Mouse (Mus musculus) gonadal fat pad, adult 2 months (tissue): Measurements from ENCODE around the gene Poll. TPM values are rescaled to one million over a fixed set of nuclear protein-coding genes. Genes with fewer than 3 reads are reported as not detected.

Experiments
- DNase-seq: peaks from one replicate; pipeline ENCODE4 v3.0.0-alpha.2; 2012; ENCODE audit warnings: low read depth
- polyA plus RNA-seq: library from polyadenylated mRNA; depleted of rRNA; stranded (reverse); fragments of >200 nt; gene quantifications from 2 replicates; pipeline ENCODE4 v1.2.3, GENCODE M21; 2012; rRNA removed

Poll gene
- polyA plus RNA-seq, 1 experiment, result 11.4 TPM

- no peak for DNase-seq
Observed at GRCm38 (mm10) chr19:45535214-45535735, 25.1 kb downstream of the Poll start.

DNA sequence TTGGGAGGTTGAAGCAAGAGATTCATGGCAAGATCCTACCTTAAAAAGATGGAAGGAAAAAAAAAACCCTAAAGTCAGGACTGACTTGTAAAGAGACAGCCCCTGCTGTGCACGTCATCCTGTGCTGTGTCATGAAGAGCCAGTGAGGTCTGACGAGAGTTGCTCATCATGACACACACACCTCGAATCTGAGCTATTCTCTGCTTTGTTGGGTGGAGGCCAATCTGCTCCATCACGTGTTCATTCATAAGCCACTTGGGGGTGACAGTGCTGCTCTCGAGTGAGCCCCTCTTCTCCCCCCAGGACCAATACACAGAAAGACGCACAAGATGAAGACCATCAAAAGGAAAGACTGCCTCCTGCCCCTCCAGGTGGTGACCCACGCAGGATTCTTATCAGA, 26.7 kb downstream of the Poll start:
- DNase-seq, result no peak

DNA sequence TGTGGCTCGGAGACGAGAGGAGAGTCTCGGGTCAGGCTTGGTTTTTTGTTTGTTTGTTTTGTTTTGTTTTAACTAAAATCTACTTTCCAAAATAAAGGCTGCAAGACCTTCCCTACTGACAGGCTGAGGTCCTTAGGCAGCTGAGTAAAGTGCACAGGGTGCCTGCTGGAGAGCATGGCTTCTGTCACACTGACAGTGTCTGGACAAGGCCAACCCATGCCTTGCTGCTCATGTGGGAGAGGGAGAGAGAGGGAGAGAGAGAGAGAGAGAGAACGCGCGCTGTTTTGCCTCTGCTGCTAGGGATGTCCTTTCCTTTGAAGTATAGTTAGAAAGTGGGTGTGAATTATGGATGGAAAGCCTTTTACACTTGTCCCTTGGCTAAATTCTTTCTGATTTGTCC, 28.8 kb downstream of the Poll start:
- DNase-seq, result no peak

GRCm38 (mm10) chr19:45530200-45530995, 29.9 kb downstream of the Poll start:
- no peak for DNase-seq

DNA sequence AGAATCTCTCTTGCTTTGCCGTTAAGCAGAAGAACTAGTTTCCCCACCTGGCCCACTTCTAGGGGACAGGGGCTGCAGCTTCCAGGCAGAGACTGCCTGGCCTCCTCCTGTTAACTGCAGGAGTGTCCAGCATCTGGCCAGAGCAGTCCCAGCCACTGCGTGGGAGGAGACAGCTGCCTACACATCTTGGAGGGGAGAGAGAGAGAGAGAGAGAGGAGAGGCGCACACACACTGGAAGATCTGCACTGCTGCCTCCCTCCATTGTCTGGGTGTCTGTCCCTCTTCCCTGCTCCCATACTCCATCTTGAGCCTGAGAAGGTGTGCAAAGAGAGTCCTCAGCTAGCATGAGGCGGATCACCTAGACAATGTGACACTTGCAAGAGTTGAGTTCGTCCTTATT, 31.0 kb downstream of the Poll start:
- DNase-seq, result no peak

GRCm38 (mm10) chr19:45527931-45528534, 32.3 kb downstream of the Poll start:
- DNase-seq, result no peak

DNA sequence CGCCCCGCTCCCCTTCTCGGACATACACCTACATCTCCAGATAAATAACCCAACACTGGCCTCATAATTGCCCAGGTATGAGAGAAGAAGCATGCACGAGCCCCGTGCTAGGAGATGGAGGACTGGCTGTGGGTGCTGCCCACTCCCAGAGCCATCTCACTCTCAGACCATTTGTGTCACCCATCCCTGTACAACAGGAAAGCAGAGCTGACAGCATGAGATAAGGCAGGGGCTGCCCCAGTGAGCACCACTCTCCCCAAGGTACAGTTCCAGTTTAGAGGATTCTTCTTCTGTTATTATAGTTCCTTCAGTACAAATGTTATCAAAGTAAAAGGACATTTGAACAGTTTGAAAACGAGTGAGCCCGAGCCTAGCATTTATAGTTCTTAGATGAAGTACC, 32.9 kb downstream of the Poll start:
- DNase-seq, result no peak

DNA sequence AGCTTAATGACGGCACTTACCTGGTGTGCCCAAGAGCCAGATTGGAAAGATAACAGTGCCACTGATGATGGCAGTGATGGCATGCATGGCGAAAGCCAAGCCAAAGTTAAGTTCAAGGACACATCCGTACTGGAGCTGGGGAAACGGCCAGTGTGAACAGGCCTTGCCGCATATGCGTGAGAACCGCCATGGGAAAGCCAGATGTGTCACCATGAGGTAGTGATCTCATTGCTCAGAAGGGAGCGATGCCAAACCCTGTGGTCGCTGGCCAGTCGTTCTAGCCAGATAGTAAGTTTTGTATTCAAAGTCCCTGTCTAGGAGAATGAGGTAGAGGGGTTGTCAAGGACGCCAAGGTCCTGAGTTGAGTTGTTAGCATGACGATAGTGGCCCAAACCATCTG, 44.1 kb downstream of the Poll start:
- no peak for DNase-seq

DNA sequence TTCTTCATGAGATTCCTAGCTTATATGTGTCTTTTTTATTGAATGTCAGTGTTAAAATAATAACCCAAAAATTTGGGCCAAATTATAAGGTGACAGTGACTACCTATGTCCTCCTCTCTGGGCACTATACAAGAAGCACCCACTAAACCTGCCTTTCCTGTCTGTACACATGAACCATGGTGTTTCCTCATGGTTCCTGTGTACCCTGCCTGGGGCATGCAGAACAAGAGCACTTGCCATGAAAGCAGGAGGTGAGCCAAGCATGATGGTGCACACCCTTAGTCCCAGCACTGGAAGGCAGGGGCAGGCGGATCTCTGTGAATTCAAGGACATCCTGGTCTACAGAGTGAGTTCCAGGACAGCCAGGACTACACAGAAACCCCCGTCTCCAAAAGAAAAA, 45.0 kb downstream of the Poll start:
- peak; percentile 70 for DNase-seq

DNA sequence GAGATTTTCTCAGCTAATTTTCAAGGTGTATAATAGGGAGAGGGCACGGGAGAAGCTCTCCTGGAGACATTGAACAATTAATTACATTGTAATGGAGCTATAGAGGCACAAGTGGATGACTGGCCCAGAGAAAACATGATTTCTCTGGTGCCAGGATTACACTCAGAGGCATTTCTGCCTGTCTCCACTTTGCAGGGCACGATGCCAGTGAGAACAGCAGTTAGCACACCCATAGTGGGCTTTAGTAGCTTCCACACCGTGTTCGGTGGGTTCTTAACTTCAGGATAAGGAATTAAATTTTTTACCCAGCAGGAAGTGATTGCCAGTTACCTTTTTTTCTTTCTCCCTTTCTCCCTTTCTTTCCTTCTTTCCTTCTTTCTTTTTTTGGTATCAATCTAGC, 48.9 kb downstream of the Poll start:
- no peak for DNase-seq

DNA sequence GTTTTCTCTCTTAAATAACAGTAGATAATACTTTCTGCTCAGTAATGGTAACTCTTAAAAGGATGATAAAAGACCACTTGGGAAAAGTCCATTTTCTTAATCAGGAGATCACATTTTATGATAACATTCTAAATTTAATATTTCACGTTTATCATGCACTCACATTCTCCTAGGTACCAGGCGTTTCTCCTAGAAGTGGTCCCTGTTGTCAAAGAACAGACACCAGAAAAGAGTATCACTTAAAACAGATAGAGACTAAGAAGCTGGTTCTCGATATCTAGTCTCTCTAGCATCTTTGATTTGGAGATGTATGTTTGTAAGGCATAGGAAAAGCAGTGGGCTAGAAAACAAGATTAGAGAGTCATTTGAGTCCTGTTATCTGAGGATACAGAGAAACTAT, 49.7 kb downstream of the Poll start:
- DNase-seq, result no peak

- no peak for DNase-seq
Observed at GRCm38 (mm10) chr19:45507531-45507930, 52.8 kb downstream of the Poll start.

DNA sequence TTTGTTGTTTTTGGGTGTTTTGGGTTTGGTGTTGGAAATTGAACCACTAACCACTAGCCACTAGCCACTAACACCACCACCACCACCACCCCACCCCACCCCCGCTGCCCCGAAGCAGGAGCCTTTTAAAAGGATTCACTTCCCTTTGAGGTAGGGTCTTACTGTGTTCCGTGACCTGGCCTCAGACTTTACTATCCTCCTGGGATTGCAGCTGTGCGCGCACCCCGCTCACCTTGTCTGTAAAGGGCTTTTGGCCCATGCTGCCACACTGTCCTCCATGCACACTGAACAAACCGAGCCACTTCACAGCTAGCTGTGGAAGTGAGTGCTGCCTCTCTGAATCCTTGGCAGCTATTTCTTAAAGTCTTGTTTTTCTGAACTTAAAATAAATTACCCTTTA, 54.9 kb downstream of the Poll start:
- no peak for DNase-seq

Other genes starting within 250 kb of the Poll start
- 17.6 and 24.6 TPM in 2 replicates for gene Btrc, start 196.8 kb downstream of the Poll start, polyA plus RNA-seq
- gene Gm17018, start 84 bp upstream of the Poll start, polyA plus RNA-seq, result 9.4 and 10.0 TPM in 2 replicates
- gene Fbxw4, start 99.8 kb upstream of the Poll start, polyA plus RNA-seq, result 85.9 and 114 TPM in 2 replicates
- 0.18 and 0.19 TPM in 2 replicates for gene Fgf8, start 182.4 kb upstream of the Poll start, polyA plus RNA-seq
- 46.8 and 53.0 TPM in 2 replicates for gene Npm3, start 189.1 kb upstream of the Poll start, polyA plus RNA-seq
- gene Mgea5, start 223.3 kb upstream of the Poll start, polyA plus RNA-seq, result 26.2 and 31.6 TPM in 2 replicates